Mouse (Mus musculus): Measurements from ENCODE around the gene Uqcc3. TPM values are rescaled to one million over a fixed set of nuclear protein-coding genes. Genes with fewer than 3 reads are reported as not detected.
"Not testable (repeated sequence)": the region's sequence is repeated elsewhere in the genome, so short reads cannot be mapped to it uniquely, and the experiment has no call there.

Gene Uqcc3
- total RNA-seq, 2 experiments from 2014 or later, result 32.1 to 37.5 TPM

DNA sequence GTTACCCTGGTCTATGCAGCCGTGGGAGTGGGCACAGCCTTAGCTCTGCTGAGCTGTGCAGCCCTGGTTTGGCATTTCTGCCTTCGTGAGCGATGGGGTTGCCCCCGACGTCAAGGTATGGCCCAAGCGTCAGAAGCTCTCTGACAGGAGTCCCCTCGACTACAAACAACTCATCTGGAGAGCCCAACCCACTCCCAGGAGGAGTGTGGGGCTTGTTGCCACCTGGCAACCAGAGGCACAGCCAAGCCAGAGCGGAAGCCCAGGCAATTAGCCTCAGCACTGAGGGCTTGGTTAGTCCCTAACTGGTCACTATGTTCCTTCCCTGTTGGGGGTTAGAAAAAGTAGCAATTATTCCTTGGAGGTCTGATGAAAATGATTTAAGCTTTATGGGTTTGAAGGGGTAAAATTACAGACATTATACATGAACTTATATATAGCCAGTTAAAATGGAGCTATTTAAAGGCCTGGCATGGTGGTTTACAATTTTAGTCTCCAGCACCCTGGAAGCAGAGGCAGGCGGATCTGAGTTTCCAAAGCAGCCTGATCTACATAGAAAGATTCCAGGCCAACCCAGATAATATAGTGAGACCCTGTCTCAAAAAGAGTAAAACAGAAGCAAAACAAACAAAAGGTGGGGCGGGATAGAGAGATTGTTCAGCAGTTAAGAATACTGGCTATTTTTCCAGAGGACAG is 28.3 kb downstream of the Uqcc3 start:
- no peak for DNase-seq (ENCODE audit: low spot score in 2 of 2)

DNA sequence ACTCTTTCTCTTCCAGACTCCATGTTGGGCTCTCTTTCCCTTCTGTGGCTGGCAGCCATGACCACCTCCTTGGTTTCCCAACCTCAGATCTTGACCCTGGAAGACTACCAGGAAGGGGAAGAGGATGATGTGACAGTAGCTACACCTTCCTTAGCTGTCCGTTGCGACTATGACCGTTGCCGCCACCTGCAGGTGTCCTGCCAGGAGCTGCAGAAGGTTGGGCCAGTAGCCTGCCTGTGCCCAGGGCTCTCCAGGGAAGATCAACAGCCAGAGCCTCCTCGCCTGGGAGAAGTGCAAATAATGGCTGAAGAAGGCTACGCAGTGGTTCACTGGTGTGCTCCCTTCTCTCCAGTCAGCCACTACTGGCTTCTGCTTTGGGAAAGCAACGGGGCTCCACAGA is 29.1 kb downstream of the Uqcc3 start:
- no peak for DNase-seq (ENCODE audit: low spot score in 2 of 2)

DNA sequence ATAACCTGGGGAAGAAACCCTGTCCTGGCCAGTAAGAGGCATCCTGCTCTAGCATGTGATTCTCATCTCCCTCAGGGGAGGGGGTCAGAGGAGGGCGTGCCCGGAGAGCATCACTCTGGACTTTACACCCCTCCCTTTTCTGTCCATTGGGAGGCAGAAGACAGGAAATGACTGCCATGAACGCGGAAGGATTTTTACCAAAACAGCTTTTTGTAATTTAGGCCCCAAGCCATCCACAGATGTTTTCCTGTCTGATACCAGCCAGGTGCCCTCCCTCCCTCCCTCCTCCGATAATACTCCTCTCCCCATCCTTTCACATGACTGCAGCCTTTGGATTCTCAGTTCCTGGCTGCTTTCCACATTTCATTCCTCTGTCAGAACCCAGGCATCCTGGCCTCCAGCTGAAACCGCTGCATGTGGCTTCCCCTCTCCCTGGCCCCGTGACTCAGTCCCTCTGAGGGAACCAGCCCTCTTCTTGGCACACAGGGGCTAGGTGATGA is 30.3 kb downstream of the Uqcc3 start, which contains the start of gene Lrrn4cl:
Lrrn4cl (plus strand) TSS at position 367 of the 500 bp plus-strand sequence.
- no peak for DNase-seq (ENCODE audit: low spot score in 2 of 2)

DNA sequence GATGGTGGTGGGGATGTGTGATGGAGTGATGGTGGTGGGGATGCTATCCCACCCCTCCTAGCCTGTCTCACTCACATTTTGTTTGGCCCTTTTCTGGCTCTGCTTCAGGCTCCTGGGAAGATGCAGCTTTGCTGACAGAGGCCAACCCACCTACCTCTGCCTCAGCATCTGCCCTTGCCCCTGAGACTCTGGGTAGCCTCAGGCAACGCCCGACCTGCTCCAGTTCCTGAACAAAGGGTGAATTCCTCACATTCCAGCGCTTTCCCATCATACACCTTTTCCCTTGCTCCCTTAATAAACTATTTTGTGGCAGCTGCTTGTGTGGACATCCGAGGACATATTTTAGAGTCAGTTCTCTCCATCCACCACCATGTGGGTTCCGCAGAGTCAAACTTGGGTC is 32.4 kb downstream of the Uqcc3 start:
- no peak for DNase-seq (ENCODE audit: low spot score in 2 of 2)

GRCm38 (mm10) chr19:8844371-8845129 is 36.2 kb downstream of the Uqcc3 start:
- peak; percentile 83 to 86 for DNase-seq (ENCODE audit: low spot score in 2 of 2)

DNA sequence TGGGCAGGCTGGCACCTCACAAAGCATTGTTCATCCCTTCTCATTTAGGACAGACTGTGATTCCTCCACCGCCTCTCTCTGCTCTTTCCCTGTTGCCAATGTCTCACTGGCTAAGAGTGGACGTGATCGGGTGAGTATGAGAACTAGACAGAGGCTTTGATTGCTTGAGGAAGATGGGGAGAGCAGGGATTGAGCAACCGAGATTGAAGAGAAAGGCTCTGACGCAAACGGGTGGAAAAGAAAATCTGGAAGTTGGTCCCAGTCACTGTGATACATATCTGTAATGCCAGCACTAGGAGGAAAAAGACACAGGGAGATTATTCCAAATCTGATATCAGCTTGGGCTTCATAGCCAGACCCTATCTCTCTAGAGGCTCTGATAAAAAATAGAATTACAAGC is 37.8 kb downstream of the Uqcc3 start:
- no peak for DNase-seq (ENCODE audit: low spot score in 2 of 2)

DNA sequence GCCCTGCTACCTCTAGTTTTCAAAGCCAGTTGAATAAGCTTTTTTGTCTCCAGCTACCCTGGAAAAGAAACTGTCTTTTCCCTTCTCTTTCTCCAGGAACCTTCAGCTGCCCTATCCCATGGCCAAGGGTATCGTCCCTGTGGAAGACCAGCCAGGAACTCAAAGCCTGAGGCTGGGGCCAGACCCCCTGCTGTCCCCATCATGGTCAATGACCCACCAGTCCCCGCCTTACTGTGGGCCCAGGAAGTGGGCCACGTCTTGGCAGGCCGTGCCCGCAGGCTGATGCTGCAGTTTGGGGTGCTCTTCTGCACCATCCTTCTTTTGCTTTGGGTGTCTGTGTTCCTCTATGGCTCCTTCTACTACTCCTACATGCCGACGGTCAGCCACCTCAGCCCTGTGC is 39.7 kb downstream of the Uqcc3 start:
- no peak for DNase-seq (ENCODE audit: low spot score in 2 of 2)

DNA sequence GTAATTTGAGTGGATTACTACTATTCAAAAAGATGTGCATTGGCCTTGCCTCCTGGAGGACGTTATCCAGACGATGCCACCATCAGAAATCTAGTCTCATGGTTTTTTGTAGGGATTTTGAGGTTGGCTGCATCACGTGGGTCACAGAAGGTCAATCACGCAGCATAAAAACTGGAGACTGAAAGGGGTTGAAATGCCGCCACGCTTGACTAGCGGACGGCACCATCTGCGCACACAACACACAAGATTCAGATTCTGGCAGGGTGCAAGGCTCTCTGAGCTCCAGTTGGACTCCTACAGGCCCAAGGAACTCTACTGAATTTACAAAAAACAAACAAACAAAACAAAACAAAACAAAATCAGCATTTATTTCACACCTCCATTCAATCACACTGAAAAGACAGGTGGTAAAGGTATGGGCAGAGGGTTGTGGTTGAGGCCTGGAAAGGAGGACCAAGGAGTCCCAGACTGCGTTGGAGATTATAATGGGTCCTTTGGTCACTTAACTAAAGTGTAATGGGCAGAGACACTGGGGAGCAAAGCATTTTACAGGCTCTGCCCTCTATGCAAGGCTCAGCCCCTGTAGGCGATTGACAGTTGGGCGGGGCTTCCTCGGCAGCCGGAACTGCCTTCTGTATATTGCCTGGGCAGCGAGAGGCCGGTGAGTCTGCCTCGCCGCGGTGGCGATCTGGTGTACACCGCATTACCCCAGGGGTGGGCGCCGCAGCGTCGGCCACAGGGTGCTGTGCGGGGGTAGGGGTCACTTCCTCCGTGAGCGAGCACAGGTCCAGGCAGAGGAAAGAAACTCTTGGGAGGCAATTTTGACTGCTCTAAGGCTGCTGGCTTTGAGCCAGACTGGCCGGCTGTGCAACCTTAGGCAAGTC is 40.6 kb downstream of the Uqcc3 start:
- DNase-seq (ENCODE audit: low spot score in 2 of 2), result peak; percentile 71 to 75

- peak; percentile 70 to 78 for DNase-seq (ENCODE audit: low spot score in 2 of 2)
Observed at GRCm38 (mm10) chr19:8839103-8839907, 41.4 kb downstream of the Uqcc3 start, which contains the start of gene Gng3. Gene Gng3, minus strand, starts transcription at chr19:8839194.

DNA sequence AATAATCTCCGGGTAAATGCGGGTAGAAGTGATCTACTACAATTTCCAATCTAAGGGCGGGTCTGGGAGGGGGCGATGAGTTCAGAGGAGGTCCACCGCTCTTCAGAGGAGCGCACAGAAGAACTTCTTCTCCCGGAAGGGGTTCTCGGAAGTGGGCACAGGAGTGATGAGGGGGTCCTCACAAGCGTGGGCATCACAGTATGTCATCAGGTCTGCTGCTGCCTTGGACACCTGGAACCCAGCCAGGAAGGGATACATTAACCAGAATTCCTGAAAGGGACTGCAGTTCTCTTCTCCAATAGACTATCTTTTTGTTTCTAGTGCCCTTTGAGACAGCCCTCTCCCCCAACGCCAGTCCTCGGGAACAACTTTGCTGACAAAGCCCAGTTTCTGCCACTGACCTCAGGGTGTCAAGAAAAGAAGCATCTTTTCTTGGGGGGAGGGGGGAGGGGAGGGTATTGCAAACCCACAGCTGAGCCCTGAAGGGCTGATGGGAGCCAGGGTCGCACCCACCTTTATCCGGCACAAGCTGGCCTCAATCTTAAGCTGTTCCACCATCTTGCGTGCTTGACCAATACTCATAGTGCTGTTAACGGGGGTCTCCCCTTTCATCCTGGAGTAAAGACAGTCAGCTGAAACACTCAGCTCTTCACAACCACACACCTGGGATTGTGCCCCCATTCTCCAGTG is 42.5 kb downstream of the Uqcc3 start:
- DNase-seq (ENCODE audit: low spot score in 2 of 2), result peak in 1 of 2 experiments; percentile 72

- DNase-seq (ENCODE audit: low spot score in 2 of 2), result peak; percentile 90 to 92
Observed at GRCm38 (mm10) chr19:8837251-8837791, 43.4 kb downstream of the Uqcc3 start, which contains the start of gene Bscl2. Gene Bscl2, plus strand, starts transcription at chr19:8837467.

DNA sequence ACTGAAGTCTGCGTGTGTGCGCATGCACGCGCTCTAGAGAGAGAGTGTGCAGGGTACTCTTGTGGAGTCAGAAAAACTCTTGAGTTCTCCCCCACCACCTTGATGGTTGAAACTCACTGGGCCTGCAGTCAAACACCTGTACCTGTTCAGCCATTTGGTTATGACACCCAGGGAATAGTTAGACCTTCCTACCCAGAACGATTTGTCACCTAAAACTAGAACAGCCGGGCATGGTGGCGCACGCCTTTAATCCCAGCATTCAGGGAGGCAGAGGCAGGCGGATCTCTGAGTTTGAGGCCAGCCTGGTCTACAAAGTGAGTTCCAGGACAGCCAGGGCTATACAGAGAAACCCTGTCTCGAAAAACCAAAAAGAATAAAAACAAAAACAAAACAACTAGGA is 44.4 kb downstream of the Uqcc3 start:
- not testable (repeated sequence) for DNase-seq (ENCODE audit: low spot score in 2 of 2)

GRCm38 (mm10) chr19:8832971-8833370 is 47.8 kb downstream of the Uqcc3 start:
- DNase-seq (ENCODE audit: low spot score in 2 of 2), result no peak

GRCm38 (mm10) chr19:8831262-8831661 is 49.5 kb downstream of the Uqcc3 start:
- DNase-seq (ENCODE audit: low spot score in 2 of 2), result no peak

DNA sequence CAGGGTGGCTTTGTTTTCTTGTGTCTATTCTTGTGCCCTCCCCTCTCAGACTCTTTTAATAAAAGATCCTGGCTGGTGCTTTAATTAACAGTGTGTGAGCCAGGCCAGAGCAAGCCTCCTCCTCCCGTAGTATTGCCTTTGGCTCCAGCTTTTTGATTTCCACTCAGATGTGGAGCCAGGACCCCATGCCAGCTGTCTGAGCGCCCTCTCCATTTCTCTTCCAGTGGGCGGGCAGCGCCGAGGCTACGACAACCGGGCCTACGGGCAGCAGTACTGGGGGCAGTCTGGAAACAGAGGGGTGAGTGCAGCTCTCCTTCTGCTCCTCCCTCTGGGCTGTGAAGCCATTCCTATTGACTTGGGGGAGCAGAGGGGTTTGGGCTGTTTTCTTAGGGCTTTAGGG is 50.1 kb downstream of the Uqcc3 start:
- DNase-seq (ENCODE audit: low spot score in 2 of 2), result peak; percentile 67 to 68

All from layer of hippocampus, postnatal 10 days (tissue).